Mouse (Mus musculus): ENCODE results near the gene Olfr785. TPM values are rescaled to one million over a fixed set of nuclear protein-coding genes. Genes with fewer than 3 reads are reported as not detected.
"Not testable (repeated sequence)": the region's sequence is repeated elsewhere in the genome, so short reads cannot be mapped to it uniquely, and the experiment has no call there.

Gene Olfr785
- total RNA-seq (2021) (not detected), polyA plus RNA-seq (2012; rRNA removed) (not detected in 2 replicates)
- long read RNA-seq: 0 reads

DNA sequence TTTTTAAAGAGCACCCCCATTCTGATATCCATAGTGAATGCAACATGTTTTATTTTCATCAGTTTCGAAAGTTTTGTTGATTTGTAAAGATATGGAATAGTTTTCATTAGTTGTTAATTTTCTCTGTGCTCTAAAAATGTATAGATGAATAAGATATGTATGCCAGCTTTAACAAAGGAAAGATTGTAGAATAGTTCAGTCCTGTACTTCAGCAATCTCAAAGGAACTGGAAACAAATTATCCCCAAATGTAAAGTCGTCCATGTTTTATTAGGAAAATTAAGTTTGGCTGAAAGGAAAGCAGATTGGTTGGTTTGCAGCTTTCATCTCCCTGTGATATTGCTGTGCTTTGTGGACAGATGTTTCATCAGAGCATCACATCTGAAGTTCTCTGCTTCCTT, at the start of gene Olfr785:
Olfr785 (plus strand) TSS at position 301 of the 400 bp plus-strand sequence.
- no peak for DNase-seq

DNA sequence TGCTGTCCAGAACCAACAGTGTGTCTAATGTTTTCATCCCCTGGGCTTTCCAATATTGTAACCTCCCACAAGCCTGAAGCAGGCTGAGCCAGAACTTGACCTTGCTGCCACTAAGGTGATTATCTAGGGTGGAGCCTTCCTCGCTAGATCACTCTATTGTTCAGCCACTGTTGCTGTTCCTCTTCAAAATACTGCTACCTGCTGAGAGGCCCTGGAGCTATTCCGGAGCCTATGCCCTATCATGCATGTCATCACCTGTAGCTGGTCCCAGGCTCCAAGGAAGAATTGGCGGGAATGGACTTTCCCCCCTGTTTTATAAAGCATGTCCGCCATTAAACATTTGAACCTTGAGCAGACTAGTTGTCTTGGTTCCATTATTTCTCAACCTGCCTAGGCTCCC, 48.7 kb upstream of the Olfr785 start:
- not testable (repeated sequence) for DNase-seq

DNA sequence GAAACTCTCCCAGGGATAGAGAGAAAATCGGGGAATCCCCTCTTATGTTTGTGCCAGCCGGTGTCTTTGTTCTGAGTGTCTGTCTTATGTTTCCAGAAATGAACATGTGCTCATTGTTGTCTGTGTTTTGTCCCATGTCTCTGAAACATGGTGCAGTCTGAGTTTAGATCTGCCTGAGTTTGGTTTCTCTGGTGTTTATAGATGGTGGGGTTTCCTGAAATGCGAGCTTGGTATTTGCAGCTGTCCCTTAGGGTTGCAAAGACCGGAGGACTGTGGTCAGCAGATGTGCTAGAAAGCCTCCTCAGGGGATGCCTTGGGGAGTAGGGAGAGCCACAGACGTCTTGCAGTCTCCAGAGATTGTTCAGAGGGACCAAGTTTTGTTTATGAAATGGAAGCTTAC, 47.9 kb upstream of the Olfr785 start:
- DNase-seq: no peak

DNA sequence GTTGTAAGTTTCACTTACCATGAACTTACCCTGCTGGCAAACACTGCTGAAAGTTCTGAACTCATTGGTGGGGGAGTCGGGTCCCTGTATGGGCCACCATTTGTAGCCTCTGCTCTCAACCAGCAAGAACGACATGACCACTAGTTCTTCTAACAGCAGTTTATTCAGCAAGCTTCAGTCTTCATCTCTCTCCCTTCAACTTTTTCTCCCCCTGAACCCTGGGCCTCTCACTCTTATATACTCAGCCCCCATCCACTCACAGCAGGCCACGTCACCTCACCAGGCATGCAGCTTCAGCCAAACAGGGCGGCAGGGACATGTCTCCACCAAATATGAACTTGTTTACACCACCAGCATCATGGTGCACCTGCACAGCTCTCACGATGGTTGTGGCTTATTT, 31.2 kb upstream of the Olfr785 start:
- DNase-seq: not testable (repeated sequence)

DNA sequence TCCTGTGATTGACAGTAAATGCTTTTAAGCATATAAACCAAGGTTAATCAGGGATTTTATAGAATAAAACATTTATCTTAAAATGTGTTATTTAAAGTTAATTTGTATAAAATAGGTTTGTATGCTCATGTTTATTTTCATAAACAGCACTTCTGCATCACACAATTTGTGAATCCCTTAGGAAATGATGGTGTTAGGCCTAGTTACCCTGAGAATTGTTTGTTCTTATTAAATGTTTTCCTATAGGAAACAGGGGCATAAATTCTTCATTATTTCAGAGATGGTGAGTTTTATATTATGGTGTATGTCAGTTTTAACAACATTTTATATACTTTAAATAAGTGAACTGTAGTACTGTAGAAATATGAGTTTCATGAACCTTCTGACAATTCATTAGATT, 21.4 kb upstream of the Olfr785 start, which contains the start of gene Olfr784:
Olfr784 (plus strand) TSS at position 301 of the 400 bp plus-strand sequence.
- DNase-seq: no peak

DNA sequence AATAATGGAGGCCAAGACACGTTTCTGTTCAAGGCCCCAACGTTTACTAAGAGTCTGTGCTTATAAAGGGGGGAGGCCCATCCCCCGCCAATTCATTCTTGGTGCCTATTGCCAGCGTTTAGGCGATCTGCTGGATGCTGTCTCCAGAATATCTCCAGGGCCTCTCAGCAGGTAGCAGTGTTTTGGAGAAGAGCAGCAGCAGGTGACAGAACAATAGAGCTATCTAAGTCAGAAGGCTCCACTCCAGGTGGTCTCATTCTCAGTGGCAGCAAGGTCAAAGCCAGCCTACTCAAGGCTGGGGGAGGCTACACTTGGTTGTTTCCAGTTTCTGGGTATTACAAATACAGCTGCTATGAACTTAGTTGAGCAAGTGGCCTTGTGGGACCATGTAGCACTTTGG, 4.3 kb upstream of the Olfr785 start:
- no peak for DNase-seq

DNA sequence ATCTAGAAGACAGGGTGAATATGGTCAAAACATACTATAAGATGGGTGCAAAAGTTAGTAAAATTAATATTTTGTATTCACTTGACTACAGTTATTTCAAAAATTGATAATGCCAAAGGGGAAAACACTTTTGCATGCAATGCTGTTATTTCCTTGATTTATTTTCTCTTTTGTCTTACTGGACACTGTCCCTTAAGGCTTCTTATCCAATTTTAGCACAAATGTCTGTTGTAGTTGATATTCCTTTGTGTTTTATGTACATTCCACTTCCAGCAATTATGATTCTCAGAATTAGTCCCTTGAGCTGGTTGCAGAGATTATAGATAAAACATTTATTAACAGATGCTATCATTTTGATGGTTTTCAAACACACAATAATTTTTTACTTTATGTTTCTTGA, 21.8 kb downstream of the Olfr785 start, which contains the start of gene Olfr786:
Olfr786 (plus strand) TSS at position 301 of the 400 bp plus-strand sequence.
- DNase-seq: no peak

Other genes with a start within 250 kb of the Olfr785 start
- not detected for gene Olfr771, start 240.7 kb upstream of the Olfr785 start, total RNA-seq (2021)
- not detected in 2 replicates for gene Olfr771, start 240.7 kb upstream of the Olfr785 start, polyA plus RNA-seq (2012; rRNA removed)
- not detected for gene Olfr772, start 227.5 kb upstream of the Olfr785 start, total RNA-seq (2021)
- gene Olfr772, start 227.5 kb upstream of the Olfr785 start, polyA plus RNA-seq (2012; rRNA removed): not detected in 2 replicates
- not detected for gene Olfr773, start 218.0 kb upstream of the Olfr785 start, total RNA-seq (2021)
- gene Olfr773, start 218.0 kb upstream of the Olfr785 start, polyA plus RNA-seq (2012; rRNA removed): not detected in 2 replicates
- gene Olfr774, start 169.2 kb upstream of the Olfr785 start, total RNA-seq (2021): not detected
- gene Olfr774, start 169.2 kb upstream of the Olfr785 start, polyA plus RNA-seq (2012; rRNA removed): not detected in 2 replicates
- not detected for gene Olfr775, start 157.0 kb upstream of the Olfr785 start, total RNA-seq (2021)
- gene Olfr775, start 157.0 kb upstream of the Olfr785 start, polyA plus RNA-seq (2012; rRNA removed): not detected in 2 replicates
- not detected for gene Olfr776, start 146.3 kb upstream of the Olfr785 start, total RNA-seq (2021)
- gene Olfr776, start 146.3 kb upstream of the Olfr785 start, polyA plus RNA-seq (2012; rRNA removed): not detected in 2 replicates
- not detected for gene Olfr777, start 133.9 kb upstream of the Olfr785 start, total RNA-seq (2021)
- not detected in 2 replicates for gene Olfr777, start 133.9 kb upstream of the Olfr785 start, polyA plus RNA-seq (2012; rRNA removed)
- gene Olfr780, start 87.3 kb upstream of the Olfr785 start, total RNA-seq (2021): not detected
- gene Olfr780, start 87.3 kb upstream of the Olfr785 start, polyA plus RNA-seq (2012; rRNA removed): not detected in 2 replicates
- gene Olfr781, start 76.6 kb upstream of the Olfr785 start, total RNA-seq (2021): not detected
- not detected in 2 replicates for gene Olfr781, start 76.6 kb upstream of the Olfr785 start, polyA plus RNA-seq (2012; rRNA removed)
- gene Olfr782, start 56.6 kb upstream of the Olfr785 start, total RNA-seq (2021): not detected
- gene Olfr782, start 56.6 kb upstream of the Olfr785 start, polyA plus RNA-seq (2012; rRNA removed): not detected in 2 replicates
- gene Olfr784, start 21.3 kb upstream of the Olfr785 start, total RNA-seq (2021): not detected
- not detected in 2 replicates for gene Olfr784, start 21.3 kb upstream of the Olfr785 start, polyA plus RNA-seq (2012; rRNA removed)
- not detected for gene Olfr786, start 21.9 kb downstream of the Olfr785 start, total RNA-seq (2021)
- gene Olfr786, start 21.9 kb downstream of the Olfr785 start, polyA plus RNA-seq (2012; rRNA removed): not detected in 2 replicates
- gene Olfr787, start 56.4 kb downstream of the Olfr785 start, total RNA-seq (2021): not detected
- gene Olfr787, start 56.4 kb downstream of the Olfr785 start, polyA plus RNA-seq (2012; rRNA removed): not detected in 2 replicates
- not detected for gene Olfr788, start 65.6 kb downstream of the Olfr785 start, total RNA-seq (2021)
- gene Olfr788, start 65.6 kb downstream of the Olfr785 start, polyA plus RNA-seq (2012; rRNA removed): not detected in 2 replicates
- gene Olfr789, start 79.3 kb downstream of the Olfr785 start, total RNA-seq (2021): not detected
- not detected in 2 replicates for gene Olfr789, start 79.3 kb downstream of the Olfr785 start, polyA plus RNA-seq (2012; rRNA removed)
- gene Olfr790, start 93.1 kb downstream of the Olfr785 start, total RNA-seq (2021): not detected
- not detected in 2 replicates for gene Olfr790, start 93.1 kb downstream of the Olfr785 start, polyA plus RNA-seq (2012; rRNA removed)
- gene Olfr791, start 116.4 kb downstream of the Olfr785 start, total RNA-seq (2021): not detected
- gene Olfr791, start 116.4 kb downstream of the Olfr785 start, polyA plus RNA-seq (2012; rRNA removed): not detected in 2 replicates
- gene Olfr792, start 133.7 kb downstream of the Olfr785 start, total RNA-seq (2021): not detected
- not detected in 2 replicates for gene Olfr792, start 133.7 kb downstream of the Olfr785 start, polyA plus RNA-seq (2012; rRNA removed)
- gene Olfr794, start 162.2 kb downstream of the Olfr785 start, total RNA-seq (2021): not detected
- not detected in 2 replicates for gene Olfr794, start 162.2 kb downstream of the Olfr785 start, polyA plus RNA-seq (2012; rRNA removed)
- not detected for gene Olfr796, start 207.1 kb downstream of the Olfr785 start, total RNA-seq (2021)
- not detected in 2 replicates for gene Olfr796, start 207.1 kb downstream of the Olfr785 start, polyA plus RNA-seq (2012; rRNA removed)
- not detected for gene Olfr798, start 222.5 kb downstream of the Olfr785 start, total RNA-seq (2021)
- not detected in 2 replicates for gene Olfr798, start 222.5 kb downstream of the Olfr785 start, polyA plus RNA-seq (2012; rRNA removed)
- not detected for gene Olfr799, start 232.1 kb downstream of the Olfr785 start, total RNA-seq (2021)
- not detected in 2 replicates for gene Olfr799, start 232.1 kb downstream of the Olfr785 start, polyA plus RNA-seq (2012; rRNA removed)

All from adrenal gland, adult 2 months (tissue).